Mouse (Mus musculus) effector memory CD4-positive, alpha-beta T cell, adult 7 months (primary cell): ENCODE measurements around the gene Mrpl48. TPM values are rescaled to one million over a fixed set of nuclear protein-coding genes. Genes with fewer than 3 reads are reported as not detected.

Experiments
- polyA plus RNA-seq: library from polyadenylated mRNA; unstranded; fragments of 100-300 nt; shearing (Covaris generic); gene quantifications from one replicate; pipeline ENCODE4 v1.2.1, GENCODE M21; 2017

Mrpl48 gene
- 32.3 TPM for polyA plus RNA-seq

GRCm38 (mm10) chr7:100608130-100608741, at the start of gene Mrpl48:
Gene Mrpl48 (minus strand): TSS chr7:100608301.

GRCm38 (mm10) chr7:100607214-100608129, 629 bp downstream of the Mrpl48 start, which contains the start of gene Rab6a:
Gene Rab6a (plus strand): TSS chr7:100607410.

GRCm38 (mm10) chr7:100536804-100537518, 71.1 kb downstream of the Mrpl48 start, which contains the start of gene Coa4:
Gene Coa4 (plus strand): TSS chr7:100537071.

GRCm38 (mm10) chr7:100514573-100514972, 93.5 kb downstream of the Mrpl48 start, which contains the start of gene Dnajb13:
Gene Dnajb13 (minus strand): TSS chr7:100514960.

Other genes with a start within 250 kb of the Mrpl48 start
- 33.8 TPM for gene C2cd3, start 236.1 kb downstream of the Mrpl48 start, polyA plus RNA-seq
- gene Ppme1, start 236.0 kb downstream of the Mrpl48 start, polyA plus RNA-seq = 35.1 TPM
- gene Ucp3, start 135.3 kb downstream of the Mrpl48 start, polyA plus RNA-seq = 0.66 TPM
- 835 TPM for gene Ucp2, start 115.0 kb downstream of the Mrpl48 start, polyA plus RNA-seq
- 8.4 TPM for gene Dnajb13, start 93.3 kb downstream of the Mrpl48 start, polyA plus RNA-seq
- 4.4 TPM for gene Coa4, start 71.2 kb downstream of the Mrpl48 start, polyA plus RNA-seq
- 79.5 TPM for gene Rab6a, start 891 bp downstream of the Mrpl48 start, polyA plus RNA-seq
- not detected for gene Plekhb1, start 54.1 kb upstream of the Mrpl48 start, polyA plus RNA-seq
- gene Fam168a, start 98.3 kb upstream of the Mrpl48 start, polyA plus RNA-seq = 12.8 TPM